Mouse (Mus musculus) kidney, postnatal 10 days (tissue): ENCODE measurements at regions not wholly inside any gene's neighbourhood (a gene's known extent, or its start where the extent isn't known, plus 50 kb on each side); places are given as distances from the start of the nearest gene placed in this dataset.

ENCODE experiments used
- DNase-seq: peaks from one replicate; pipeline ENCODE4 v3.0.0; 2021; ENCODE audit warnings: mixed read lengths

DNA sequence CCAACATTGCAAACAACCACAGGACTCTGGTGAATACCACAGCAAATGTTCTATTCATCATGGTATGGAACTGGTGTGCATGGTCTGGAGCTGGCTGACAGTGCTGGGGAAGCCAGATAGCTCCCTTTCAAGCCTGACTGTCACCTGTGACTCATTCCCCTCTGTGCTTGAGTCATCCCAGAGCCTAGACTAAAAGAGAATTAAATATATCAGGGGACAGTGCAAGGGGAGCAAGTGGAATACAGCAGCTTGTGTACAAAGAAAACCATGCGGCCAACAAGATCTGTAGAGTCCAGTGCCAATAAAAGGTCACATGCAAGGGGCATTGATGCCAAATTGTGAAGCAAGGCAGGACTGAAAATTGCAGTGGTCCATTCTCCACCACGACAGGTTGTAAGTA lies 117.7 kb downstream of the Pah start:
- DNase-seq, result no peak

- DNase-seq, result peak; percentile 51
These were observed 127.5 kb downstream of the Pah start for GRCm38 (mm10) chr10:87649091-87649490.

DNA sequence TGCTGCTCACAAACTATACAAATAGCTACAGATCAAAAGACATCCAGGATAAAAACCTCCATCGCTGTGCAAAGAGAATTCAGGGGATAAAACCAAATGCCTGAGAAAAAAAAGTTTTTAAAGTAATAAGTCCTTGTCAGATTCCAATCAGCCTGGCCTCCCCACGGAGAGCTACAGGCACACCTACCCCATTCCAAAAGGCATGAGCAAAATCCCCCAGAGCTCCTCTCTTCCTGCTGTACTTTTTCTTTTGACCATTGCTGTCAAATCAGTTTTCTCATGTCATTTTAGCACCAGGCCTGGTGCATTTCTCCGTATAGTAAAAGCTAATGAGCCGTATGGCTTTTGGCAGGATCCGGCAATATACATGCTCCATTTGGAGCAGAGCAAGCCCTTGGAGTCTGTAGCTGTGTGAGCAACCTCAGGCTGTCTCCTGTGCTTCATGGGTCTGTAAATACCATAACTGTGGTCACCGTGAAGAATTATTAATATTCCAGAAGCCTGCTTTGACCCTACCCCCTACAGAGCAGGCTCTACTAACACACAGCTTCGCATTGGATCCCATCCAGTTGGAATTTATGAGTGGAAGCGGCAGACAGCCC lies 130.6 kb downstream of the Pah start:
- no peak for DNase-seq

- no peak for DNase-seq
These were observed 132.5 kb downstream of the Pah start for GRCm38 (mm10) chr10:87654112-87654511.

DNA sequence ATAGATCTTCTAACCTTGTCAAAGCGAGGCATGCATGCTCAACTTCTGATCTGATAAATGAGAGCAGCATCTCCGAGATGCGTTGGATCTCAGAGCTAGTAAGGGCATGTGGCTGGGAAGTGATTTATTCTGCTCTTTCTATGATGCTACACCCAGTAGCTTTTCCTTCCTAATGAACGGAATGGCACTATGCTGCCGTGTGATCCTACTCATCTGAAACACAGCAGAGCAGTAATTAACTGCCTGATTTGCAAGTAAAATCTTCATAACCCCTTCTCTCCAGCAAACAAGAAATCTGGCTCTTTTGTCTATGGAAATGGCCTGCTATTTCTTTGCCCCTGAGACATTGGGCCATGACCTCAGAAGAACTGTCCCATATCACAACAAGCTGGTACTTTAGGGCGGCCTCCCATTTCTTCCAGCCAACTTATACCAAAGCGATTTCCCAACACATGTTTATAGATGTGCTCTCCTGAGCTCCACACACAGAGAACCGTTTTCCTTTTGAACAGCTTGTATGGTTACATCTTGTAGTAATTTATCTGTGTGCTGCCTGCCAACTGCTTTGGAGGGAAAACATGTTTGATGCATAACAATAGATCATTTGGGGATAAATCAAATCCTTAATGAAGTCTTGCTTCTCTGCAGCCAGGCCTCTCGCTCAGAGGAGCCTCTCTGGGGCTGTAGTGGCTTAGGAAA lies 144.6 kb downstream of the Pah start:
- DNase-seq, result no peak

DNA sequence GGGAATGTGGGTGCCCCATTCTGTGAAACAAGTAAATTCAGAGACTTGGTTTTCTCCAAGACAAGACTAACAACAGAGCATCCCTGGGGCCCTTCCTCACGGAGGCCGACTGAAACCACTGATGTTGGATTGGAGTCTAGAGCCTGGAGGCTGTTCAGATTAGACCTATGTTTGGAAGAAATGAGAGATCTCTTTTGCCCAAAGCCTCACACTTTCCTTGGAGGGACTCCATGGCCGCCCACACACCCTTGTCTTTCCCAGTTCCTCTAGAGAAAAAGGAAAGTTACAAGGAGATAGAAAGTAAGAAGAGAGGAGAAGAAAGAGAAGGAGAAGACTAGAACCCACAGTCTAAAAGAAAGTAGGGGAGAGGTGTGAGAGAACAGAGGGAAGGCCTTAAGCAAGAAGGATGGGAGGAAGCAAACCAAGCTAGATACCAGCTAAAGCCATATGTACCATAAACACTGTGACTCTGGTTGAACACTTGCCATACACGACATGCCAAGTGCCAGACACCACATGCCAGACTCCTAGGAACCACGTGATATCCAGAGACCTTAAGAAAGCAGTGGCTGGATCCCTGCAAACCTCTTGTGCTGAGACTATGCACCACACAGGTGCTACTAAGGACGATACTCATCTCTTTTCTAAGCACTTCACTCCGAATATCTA lies 145.3 kb downstream of the Pah start:
- DNase-seq, result no peak

- DNase-seq, result no peak
These were observed 146.1 kb downstream of the Pah start for GRCm38 (mm10) chr10:87667651-87668140.

GRCm38 (mm10) chr10:87674740-87675420 lies 153.3 kb downstream of the Pah start:
- DNase-seq, result no peak

DNA sequence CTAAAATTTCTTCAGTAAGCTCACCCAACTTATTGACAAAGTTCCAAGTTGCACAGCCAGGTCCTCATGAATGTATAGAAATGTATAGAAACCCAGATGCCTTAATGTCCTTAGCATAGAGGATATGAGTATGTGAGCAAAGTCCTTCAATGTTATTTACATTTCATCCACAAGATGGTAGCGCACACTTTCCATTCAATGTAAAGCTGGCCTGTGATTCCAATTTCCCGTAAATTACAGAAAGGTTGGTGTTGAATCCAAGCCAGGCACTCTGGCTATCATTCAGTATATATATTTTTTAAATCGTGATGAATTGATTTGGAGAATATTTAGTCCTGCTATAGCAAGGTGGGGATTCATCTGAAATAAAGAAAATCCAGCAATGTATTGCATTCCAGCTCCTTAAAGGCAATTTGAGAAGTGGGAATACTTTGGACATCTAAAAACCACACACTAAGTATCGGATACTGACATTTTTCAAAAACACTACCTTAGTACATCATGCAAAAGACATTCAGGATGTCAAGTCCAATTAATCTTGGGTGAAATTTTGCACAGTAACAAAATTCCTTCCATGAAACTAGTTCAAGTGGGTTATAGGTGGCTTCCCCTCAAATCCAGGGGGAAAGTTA lies 154.6 kb downstream of the Pah start:
- no peak for DNase-seq

DNA sequence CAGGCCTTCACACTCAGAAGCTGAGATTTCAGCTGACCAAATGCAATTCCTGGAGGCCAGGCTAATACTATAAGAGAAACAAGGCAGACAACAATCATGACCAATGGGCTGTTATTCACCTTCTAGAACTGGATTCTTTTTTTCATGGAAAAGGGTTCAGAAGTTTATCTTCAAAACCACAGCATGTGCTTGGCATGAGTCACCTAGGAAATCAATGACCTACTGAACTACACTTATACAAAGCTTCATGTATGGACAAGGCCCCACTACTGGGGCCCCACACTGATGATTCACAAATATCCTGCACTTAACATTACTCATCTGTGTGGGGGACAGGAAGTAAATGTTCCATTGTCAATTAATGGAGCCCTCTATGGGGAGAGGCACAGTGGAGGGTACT lies 157.4 kb downstream of the Pah start:
- DNase-seq, result no peak

DNA sequence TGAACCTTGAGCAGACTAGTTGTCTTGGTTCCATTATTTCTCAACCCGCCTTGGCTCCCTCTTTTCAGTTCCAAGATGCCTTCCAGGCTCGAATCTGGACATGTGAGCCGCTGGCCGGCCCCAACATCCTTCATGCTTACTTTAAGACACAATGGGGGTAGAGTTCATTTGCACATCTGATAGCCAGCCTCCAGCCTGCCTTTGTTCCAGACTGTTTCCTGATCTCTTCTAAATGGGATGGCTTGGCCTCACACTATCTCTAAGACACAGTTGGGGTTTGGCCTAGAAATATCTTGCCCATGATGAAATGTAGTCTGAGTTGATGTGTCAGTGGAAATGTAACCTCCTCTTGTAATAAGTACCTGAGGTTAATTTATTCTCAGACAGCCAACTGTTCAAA lies 164.7 kb downstream of the Pah start:
- no peak for DNase-seq

GRCm38 (mm10) chr10:87686785-87687184 lies 165.2 kb downstream of the Pah start:
- DNase-seq, result no peak

DNA sequence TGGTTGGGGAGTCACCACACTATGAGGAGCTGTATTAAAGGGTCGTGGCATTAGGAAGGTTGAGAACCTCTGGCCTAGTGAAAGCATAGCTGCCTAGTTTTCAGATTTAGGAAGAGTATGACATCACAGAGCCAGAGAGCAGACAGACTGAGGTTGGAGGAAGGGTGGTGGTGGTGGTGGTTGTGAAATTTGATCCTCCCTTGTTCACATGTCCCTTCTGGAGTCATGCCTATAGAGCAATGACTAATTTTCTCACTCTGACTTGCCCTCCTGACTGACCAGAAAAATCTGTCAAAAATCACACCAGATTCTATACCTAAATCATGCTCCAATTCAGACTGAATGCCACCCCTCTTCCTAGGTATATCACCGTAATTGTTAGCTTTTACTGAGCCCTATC lies 166.2 kb downstream of the Pah start:
- DNase-seq, result no peak

DNA sequence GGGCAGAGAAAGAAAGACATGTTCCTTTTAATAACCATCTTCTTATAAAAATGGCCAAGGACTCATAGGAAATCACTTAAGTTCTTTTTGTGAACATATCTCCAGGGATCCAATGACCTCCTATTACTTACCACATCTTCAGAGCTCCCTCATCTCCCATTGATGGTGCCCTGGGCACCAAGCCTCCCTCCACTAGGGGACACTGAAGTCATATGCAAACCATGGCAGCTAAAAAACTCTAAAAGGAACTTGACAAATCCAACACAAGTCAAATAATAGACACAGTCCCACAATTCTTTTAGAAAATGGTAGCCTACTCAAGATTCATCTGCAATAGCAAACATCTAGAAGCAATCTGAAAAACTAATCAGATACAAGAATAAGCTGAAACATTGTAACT lies 167.2 kb upstream of the Igf1 start:
- DNase-seq, result peak; percentile 35

DNA sequence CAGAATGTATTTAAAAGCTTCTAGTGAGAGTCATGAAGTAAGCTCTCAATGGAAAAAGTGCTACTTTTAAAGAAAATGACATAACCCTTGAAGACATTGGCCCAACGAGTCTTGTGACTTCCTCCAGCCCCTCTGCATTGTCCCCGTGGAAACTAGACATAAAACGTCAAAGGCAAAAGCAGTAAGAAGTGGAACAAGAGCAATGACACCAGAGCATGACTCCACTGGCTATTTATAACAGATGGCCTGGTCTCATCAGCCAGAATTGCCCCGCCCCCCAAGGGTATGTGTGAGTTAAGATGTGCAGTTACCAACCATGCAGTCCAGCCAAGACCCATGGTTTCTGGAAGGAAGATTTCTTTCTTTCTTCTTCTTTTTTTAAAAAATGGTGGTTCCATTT lies 161.6 kb upstream of the Igf1 start:
- no peak for DNase-seq

GRCm38 (mm10) chr10:87711209-87711608 lies 146.9 kb upstream of the Igf1 start:
- DNase-seq, result no peak

GRCm38 (mm10) chr10:87711798-87712197 lies 146.3 kb upstream of the Igf1 start:
- peak; percentile 30 for DNase-seq

DNA sequence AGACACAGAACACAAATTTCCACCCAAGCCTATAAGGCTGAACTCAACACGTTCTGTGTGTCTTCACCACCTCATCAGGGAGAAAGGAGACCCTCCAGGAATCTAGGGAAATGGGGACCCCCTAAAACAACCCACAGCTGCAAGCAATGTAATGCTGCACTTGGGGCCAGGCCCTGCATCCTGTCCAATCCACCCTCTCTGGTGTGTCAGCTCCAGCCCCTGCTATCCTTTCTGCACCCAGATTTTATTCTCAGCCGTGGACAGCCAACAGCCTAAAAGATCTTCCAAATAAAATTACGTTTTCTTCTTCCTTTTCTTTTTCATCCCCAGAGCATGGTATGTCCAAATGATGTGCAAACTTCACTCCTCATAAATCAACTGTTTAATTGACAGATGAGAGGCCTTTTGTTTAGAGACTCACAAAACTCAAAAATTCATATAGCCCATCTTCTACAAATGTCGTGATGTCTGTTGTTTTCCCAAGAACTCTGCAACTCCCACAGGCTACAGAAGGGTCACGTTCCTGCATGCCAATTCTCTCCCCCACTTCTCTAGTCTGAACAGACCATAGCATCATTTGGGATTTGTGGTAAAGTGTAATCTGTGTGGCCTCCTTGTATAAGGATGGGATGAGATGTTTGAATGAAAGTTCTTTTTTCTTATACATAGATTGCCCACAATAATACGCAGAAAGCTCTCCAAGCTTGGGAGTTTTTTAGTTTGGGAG lies 142.0 kb upstream of the Igf1 start:
- no peak for DNase-seq

DNA sequence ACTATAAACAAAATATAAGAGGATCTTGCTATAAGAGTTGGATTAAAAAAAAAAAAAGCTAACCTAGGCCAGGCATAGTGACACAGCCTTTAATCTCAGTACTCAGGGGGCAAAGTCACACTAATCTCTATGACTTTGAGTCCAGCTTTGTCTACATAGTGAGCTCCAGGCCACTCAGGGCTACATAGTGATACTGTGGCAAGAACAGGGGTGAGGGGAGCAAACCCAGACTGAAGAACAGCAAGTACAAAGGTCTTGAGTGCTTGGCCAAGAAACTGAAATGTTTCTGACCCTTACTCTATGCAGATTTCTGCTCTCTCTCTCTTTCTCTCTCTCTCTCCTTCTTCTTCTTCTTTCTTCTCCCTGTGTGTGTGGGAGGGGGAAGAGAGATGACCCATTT lies 140.9 kb upstream of the Igf1 start:
- no peak for DNase-seq

DNA sequence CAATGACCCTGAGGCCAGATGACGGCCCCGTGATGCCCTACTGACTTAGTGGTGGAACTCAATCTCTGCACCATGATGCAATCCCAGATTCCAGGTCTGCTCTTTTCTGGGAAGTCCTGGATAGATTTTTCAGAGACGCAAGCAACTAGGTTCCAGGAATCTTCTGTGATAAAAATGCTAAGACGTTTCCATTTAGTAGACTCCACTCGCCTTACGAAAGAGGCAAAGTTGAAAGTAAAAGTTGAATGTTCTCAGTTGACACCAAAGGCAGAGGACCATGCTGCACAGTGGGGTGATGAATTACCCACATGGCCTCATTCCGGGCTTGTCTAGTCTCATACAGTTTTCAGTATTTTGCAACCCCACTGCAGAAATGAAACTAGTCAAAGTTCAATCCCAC lies 139.6 kb upstream of the Igf1 start:
- no peak for DNase-seq

GRCm38 (mm10) chr10:87719978-87720377 lies 138.1 kb upstream of the Igf1 start:
- no peak for DNase-seq

GRCm38 (mm10) chr10:87722244-87722643 lies 135.8 kb upstream of the Igf1 start:
- DNase-seq, result no peak
